Mouse (Mus musculus): Measurements from ENCODE around the gene Fmnl2.

Fmnl2 gene

DNA sequence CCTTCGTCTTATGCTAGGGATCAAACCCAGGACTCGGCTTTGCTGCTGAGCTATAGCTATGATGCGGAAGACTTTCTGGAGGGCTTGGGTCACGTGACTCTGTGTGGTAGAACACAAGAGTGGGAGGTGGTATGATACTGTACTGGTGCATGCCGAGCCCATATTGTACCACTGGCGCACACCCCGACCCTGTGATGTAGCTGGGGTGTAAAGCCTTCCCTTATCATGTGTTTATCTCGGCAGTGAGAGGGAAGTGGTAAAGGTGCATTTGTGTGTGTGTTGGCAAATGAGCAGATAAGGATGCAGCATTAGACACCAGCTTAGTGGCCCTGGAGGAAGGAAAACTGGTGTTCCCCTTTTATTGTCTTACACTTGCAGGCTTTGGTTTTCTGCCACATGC lies 193.8 kb downstream of the Fmnl2 start:
- no peak for DNase-seq

DNA sequence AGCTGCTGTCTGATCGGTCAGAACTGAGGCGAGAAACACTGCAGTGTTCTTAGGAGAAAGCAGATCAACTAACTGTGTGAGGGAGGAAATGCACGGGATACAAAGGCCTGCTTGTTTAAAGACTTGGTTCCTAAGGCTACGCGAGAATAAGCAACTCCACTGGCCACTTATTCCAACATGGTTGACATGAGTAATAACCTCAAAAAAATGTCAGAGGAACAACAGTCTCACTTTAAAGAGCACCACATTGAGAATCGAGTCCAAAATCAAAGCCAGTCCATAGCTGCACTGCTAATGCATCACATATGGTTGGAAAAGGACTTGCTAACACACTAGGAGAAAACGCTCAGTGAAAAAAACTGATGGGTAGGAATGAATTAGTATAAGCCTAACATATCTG lies 196.1 kb downstream of the Fmnl2 start:
- no peak for DNase-seq

DNA sequence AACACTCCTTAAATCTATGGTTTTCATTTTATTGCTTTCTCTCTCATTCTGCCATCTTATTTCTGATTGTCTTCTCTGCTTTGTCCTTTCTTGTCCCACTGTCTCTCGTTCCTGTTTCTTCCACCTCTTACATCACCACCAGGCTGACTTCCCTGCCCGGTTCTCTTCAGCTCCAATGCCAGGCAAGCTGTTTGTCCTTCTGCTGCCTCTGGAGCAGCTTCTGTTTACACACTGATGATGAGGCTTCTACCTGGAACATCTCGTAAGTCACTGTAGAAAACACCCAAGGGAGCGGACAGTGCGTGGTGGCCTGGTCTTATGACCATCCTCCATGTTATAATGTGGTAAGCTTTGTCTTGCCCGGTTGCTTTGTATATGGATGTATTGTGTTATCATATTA lies 198.9 kb downstream of the Fmnl2 start:
- DNase-seq = peak; percentile 34

DNA sequence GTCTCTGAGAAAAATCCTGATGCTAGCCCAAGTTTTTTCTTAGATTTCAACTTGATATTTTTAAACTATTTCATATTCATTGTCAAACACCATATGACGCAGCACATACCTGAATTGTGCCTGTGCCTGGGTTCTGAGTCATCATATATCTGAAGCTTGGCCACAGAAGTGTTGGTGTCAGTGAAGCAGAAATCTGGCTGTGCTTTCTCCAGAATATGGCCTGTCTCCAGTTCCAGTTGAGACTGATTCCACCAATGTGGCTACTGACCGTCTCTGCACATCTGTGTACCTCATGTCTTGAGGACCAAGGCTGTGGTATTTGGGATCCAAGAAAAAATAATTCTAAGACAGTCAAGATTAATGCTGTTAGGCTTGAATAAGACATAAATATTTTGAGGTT lies 199.6 kb downstream of the Fmnl2 start:
- peak; percentile 29 for DNase-seq

DNA sequence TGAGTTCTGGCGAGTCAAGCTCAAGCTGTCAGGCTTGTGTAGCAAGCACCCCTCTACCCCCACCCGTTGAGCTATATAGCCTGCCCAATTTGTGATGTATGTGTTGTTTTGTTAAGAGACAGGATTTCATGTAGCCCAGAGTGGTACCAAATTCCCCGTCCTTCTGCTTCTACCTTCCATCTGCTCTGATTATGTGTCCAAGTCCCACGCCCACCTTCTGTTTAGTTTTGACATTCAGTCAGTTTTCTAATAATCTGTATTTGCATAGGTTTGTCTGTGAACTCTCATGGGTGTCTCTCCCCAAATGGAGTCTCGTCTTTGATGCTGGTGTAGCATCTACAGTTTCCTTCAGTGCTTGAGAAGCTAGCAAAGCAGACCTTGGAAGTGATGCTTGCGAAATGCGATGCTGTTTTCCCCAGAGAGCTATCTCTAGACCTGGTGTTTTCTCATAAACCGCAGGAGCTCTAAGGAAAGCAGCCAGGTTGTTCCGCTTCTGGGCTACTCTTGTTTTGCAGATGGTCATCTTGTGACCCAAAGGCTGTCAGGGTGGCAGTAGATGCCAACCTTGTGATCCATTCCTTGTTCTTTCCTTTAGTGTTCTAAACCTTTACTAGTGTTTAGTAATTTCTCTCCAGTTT lies 203.8 kb downstream of the Fmnl2 start:
- DNase-seq = peak; percentile 33

DNA sequence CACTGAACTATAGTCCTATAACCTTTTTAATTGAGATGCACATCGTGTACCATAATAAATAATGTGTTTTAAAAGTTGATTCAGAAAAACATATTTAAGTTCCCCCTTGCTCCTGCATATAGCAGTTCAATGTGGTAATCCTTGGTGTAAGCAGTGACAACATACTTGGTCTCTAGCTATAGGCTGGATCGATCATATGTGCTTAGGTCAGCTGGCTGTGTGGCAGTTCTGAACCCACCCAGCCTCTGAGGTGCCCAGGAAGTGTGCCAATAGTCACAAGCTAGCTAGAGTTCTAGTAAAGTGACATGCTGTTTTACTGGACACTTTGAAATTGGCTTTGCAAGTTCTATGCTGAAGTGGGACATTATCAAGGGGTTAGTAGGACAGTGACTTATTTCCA lies 209.3 kb downstream of the Fmnl2 start:
- no peak for DNase-seq

DNA sequence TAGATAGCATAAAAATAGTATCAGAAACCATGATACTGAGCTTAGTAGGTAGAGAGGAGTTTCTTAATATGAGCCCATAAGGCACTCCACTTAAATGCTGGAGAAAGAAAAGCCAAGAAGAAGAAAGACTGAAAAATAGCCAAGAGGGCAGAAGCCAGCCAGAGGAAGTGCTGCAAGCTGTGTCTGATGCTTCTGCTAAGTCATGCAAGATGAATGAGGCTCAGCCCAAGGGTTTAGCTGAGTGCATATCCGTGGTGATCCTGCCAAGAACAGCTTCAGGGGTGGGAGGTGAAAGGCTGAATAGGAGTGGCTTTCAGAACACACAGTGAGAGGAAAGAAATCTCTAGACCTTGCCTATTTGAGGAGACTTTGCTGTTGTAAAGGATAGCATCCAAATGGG lies 212.9 kb downstream of the Fmnl2 start:
- peak; percentile 20 for DNase-seq

DNA sequence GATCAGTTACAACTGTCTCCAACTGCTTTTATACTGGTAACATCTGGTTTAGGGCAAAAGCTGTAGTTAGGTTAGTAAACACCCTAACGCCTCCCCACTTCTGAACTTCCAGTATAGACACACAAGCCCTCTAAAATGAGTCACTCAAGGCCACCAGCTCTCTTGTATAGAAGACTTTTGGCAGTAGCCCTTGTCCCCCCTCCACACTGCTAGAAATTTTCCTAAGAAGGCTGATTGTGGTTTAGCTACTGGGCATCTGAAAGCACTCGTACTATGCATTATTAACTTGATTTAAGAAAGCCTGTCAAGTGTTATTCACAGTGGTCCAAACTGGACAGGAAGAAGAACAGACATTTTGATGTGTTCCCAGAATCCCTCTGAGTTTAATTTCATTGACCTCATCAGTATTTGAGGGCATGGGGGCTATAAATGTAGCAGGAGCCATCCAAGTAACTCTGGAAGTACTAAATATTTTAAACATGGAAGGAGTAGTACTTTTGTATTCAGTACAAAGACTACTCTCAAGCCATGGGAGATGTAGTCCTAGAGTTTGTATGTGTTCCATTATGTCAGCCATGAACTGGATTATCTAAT lies 222.1 kb downstream of the Fmnl2 start:
- DNase-seq = no peak

DNA sequence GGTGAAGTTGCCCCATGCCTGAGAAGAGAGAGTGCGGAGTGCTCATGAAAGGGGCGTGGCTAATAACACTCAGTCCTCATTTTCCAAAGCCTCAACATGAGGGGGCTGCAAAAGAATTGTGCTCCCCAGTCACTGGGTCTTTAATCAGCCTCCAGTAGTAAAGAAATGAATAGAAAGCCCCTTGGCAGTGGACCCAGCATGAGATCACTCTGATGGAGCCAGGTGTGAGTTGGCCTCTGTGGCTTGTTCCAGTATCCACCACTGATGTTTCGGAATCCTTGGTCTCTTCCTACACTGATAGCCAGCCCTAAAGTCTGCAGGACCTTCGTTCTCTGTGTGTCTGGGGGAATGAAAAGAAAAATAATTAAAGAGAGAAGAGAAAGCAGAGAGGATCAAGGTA lies 224.4 kb downstream of the Fmnl2 start:
- DNase-seq = no peak

DNA sequence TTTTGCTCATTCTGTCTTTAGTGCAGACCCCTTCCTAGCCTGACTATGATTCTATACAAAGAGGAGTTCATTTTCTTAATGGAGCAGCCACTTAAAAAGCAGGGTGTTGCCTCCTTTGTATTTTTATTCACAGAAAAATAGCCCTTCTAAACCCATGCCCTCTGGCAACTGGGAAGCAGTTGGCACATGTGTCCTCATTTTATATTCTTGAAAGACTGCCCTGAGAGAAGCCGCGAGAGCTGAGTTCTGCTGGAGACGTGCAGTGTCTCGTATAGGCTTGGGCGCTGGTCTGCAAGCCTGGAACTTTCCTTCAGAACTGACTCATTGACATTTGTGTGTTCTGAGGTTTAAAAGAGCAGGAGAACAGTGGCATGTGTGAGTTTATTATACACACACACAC lies 224.8 kb downstream of the Fmnl2 start:
- DNase-seq = no peak

DNA sequence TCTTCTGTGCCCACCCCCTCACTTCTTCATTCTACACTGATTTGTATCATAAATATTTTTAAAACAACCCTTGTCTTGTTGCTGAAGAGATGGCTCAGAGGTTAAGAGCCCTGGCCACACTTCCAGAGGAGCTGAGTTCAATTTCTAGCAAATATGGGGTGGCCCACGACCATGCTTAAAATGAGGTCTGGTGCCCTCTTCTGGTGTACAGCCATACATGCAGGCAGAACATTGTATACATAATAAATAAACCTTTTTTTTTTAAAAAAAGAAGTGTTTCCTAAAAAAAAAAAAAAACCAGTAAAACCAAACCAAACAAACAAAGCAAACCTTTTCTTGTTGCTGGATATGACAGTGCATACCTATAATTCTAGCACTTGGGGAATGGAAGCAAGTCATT lies 225.6 kb downstream of the Fmnl2 start:
- peak; percentile 13 for DNase-seq

DNA sequence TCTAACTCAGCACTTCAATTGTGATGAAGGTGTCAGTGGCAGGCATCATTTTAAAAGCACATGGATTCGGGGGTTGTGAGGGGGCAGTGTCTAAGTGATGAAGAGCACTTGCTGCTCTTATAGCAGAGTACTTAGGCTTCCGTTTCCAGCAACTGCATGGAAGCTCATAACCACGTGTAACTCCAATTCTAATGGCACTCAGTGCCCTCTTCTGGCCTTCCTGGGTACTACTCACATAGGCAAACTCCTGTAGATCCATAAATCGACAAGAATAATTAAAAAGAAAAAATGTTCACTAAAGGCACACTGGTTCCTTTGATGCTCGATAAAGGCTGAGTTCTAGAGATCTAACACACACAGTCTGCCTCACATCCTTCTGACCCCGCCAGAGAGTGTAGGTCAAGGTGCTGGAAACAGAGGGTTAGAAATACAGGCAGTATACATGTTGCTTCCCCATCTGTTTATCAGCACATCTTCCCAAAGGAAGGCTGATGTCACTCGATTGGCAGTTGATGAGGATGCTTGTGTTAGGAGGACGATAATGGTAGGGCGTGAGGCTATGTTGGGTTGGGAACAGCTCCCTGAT lies 228.1 kb downstream of the Fmnl2 start:
- peak; percentile 52 for DNase-seq

DNA sequence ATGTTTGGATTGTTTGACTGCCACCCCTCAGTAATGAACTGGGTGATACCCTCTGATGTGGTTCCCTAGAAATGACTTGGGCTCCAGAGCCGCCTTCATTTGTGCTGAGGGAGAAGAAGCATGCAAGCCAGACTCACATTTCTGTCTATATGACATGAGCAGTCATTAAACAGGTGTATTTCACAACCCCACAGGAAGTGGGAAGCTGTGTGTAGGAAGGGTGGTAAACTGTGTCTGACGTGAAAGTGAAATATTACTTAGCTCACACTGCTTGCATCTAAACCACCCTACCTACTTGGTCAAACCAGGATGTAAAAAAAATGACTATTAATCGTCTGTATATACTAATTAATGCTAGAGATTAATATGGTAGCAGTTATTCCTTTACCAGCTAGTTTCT lies 231.1 kb downstream of the Fmnl2 start:
- no peak for DNase-seq

DNA sequence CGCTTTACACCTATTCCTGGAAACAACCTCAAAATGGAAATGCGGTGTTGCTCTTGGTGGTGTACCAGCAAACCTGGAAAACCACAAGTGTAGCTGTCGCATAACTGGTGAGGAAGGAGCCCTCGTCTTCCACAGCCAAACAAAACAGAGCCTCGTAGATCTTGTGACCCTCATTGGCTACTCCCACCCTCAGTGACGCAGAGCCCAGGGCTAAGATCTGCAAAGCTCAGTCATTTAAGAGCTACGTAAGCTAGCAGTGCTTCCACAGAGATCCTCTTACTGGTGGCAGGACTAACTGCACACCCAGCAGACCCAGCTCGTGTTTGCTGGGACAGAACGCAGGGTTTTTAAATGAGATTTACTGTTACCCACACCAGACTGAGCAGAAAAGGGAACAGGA lies 237.4 kb downstream of the Fmnl2 start:
- DNase-seq = no peak

DNA sequence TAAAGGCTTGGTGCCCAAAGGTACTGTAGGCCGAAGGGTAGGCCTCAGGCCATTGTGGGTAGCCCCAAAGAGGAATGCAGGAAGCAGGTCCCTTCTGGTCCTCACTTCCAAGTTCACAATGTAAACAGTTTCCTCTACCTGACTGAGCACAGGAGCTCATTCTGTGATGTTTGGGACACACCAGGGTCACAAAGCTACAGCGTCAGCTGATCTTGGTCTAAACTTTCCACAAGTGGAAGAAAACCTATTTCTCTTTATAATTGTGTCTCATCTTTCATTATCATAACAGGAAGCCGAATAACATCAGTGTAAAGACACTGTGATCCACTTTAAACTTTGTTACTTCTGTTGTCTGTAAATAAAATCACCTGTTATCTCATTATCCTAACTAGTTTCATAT lies 237.8 kb downstream of the Fmnl2 start:
- no peak for DNase-seq

DNA sequence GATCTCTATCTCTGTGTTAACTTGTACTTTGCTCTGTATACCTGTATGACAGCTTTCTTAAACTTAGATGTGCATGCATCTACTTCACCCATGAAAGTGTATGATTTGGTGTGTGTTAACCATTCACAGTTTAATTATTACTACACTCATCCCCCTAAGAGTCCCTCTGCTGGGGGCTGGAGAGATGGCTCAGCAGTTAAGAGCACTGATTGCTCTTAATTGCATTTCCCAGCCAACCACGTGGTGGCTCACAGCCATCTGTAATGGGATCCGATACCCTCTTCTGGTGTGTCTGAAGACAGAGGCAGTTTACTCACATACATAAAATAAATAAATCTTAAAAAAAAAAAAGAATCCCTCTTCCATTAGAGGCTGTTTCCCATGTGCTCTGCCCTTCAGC lies 242.4 kb downstream of the Fmnl2 start:
- DNase-seq = no peak

DNA sequence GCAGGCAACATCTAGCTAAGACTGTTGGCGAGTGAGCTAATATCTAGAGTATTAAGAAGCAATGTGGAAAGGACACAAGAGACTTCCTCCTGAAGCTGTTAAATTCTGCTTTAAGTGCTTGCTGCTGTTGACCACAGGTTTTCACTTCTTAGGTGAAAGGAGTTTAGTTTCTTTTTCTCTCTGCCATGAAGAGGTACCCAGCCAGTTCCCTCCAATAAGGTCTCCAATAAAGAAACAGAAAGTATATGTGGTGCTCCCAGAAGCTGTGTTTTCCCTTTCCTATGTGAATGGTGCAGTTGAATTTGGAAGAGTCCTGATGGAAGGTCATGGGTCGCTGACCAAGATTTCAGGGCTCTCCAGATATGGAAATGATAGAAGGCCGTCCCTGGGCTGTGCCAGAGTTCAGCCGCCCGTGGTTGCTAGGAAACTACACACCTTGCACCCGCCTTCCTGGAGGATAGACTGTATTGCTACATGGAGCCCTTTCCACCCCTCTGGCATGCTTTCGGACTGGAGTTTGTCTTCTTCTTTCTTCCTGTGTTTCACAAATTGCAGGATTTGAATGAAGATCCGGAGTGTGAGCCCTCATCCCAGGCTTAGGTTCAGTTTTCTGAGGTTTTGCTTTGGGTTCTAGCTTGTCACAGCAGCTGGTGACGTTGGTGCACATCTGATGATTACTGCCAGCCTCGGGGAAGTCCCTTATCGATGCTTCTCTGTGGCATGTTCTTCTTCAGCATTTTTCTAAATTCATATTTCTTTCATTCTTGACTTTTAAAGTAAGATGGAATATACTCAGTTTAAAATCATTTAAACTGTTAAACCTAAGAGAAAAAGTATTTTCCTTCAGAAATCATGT lies 244.5 kb downstream of the Fmnl2 start:
- DNase-seq = no peak

DNA sequence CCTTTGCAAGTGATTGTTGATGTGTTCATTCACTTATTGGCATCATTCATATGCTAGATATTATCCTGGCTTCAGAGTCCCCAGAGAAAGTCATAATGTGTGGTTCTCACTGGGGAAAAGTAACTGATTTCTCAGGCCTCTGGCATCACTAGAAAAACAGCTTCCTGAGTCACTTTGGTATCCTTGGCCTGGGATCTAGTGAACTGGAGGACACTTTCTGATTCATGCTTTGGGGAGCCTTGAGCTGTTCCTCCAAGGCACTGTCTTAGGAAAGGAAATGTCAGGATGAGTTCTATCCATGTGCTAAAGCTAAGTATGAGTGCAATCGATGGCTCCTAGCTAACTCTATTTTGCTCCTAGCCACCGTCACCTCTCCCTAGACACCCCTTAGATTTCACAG lies 245.2 kb downstream of the Fmnl2 start:
- DNase-seq = no peak

DNA sequence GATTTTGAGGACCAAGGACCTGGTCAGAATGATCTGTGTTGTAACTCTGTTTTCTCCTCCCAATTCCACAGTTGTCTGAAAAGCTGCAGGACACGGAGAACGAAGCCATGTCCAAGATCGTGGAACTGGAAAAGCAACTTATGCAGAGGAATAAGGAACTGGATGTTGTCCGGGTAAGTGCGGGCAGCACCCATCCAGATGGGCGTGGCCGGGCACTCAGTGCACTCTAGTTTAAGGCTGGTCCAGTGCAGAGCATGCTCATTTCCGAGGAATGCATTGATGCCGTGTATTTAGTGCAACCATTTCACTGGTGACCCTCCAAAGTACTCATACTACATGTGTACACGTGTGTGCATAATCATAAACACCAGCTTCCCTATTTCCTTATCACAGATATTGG lies 247.7 kb downstream of the Fmnl2 start:
- no peak for DNase-seq

DNA sequence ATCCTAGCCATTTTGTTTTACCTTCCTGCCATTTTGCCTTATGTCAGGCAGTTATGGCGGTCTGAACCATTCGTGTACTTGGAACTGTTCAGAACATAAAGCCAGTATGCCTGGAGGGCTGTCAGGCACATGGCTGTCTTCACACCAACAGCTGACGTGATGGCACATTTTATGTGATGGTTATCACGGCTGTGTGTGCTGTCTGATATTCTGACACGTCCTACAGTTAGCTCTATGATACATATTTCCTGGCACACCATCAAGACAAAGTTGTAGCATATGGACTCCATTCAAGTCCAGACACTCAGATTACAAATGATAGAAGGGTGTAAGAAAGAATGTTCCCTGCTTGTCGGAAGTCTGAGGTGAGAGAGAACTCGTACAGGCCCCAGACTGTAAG lies 248.4 kb downstream of the Fmnl2 start:
- no peak for DNase-seq

DNA sequence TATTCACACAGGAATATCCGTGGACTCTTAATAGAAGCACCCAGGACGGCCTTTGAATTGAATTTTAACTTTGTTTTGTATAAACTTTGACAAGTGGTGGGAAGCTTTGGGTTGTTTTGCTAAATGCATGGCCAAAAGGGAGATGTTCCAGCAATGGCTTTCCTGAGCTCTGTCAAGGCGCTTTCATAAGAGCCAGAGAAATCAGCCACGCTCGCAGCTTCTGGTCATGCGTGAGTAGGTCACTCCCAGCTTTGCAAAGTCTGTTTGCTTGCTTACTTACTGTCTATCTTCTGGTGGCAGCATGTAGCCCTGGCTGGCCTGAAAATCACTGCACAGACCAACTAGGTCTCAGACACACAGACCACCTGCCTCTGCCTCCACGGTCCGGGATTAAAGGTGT lies 248.8 kb downstream of the Fmnl2 start:
- DNase-seq = no peak

DNA sequence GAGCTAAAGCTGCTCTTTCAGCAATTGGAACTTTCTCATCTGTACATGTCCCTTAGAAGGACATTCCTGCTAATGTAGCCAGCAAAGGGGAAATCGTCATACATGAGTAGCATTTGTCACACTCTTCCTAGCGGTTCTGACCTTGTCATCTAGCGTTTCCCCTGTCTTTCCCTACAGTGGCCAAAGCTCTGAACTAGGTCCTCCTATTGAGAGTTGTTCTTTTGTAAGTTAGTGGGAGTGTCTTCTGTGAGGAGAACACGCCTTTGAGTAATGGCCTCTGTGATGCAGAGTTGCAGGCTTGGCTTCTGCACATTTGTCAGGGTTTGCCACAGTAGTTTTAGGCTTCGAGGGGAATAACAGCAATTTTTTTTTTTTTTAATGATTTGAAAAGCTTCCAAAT lies 250.9 kb downstream of the Fmnl2 start:
- DNase-seq = no peak

DNA sequence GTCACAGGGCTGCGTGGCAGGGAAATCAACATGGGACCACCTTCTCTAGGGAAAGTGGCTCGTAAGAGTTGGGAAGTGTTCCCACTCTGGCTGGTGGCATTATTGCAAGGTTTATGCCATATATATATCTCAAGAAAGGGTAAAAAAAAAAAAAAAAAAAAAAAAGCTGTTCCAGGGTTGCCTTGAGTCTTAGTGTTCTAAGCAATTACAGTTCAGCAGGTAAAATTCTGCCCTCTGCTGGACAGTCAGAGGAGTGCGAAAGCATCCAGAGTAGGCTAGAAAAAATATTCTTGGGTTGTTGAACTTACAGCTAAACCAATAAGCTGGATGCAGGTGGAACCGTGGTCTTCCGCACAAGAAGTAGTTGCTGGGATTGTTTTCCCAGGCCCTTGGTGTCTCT lies 264.1 kb downstream of the Fmnl2 start:
- DNase-seq = peak; percentile 19

DNA sequence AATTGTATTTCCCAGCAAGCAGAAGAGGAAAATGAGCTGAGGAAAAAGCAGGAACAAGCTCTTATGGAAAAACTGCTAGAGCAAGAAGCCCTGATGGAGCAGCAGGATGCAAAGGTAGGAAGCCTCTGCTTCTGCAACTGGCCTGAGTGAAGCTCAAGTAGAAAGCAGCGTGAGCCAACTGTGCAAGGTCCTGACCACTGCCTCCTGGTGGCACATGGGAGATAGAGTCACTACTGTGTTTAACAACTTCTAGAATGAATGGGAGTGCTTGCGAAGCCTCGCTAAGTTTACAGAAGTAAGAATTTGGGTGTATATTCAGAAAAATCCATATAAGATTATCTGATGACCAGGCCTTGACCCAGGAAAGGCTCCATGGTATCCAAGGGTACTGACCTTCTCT lies 268.3 kb downstream of the Fmnl2 start:
- no peak for DNase-seq
